Mouse (Mus musculus): ENCODE results near the gene Krt80. TPM values are rescaled to one million over a fixed set of nuclear protein-coding genes. Genes with fewer than 3 reads are reported as not detected.

Gene Krt80
- polyA plus RNA-seq, 1 experiment = 1.1 TPM

- H3K27ac ChIP-seq (ENCODE audit: insufficient read depth, low read length) = no peak overlapping the region
- no peaks in the 10 kb centered on the region for H3K27me3 ChIP-seq (ENCODE audit: control insufficient read depth, insufficient read depth, low read length, poor library complexity, severe bottlenecking)
- H3K36me3 ChIP-seq (ENCODE audit: control insufficient read depth, insufficient read depth, low read length, poor library complexity, severe bottlenecking) = no peaks in the 10 kb centered on the region
- no peak overlapping the region for H3K9ac ChIP-seq (ENCODE audit: low read depth, poor library complexity, severe bottlenecking)
- peaks cover 2% of the 10 kb centered on the region for H3K4me1 ChIP-seq (ENCODE audit: control insufficient read depth, insufficient read depth, low read length)
- no peaks in the 10 kb centered on the region for H3K9me3 ChIP-seq (replicated peaks; ENCODE audit: control insufficient read depth, insufficient read depth, low read length, poor library complexity, severe bottlenecking)
- H3K4me3 ChIP-seq (ENCODE audit: low read depth, low read length) = no peak overlapping the region
- TF ChIP-seq EP300 (IDR thresholded peaks at IDR 0.05; ENCODE audit: insufficient read depth, low read depth, low read length) (no peak), POLR2A (IDR thresholded peaks at IDR 0.05; ENCODE audit: insufficient read depth, low read length) (no peak), CTCF (IDR thresholded peaks at IDR 0.05; ENCODE audit: low read depth, low read length) (no peak)
Observed at GRCm38 (mm10) chr15:101315378-101315777, 54.6 kb downstream of the Krt80 start.

DNA sequence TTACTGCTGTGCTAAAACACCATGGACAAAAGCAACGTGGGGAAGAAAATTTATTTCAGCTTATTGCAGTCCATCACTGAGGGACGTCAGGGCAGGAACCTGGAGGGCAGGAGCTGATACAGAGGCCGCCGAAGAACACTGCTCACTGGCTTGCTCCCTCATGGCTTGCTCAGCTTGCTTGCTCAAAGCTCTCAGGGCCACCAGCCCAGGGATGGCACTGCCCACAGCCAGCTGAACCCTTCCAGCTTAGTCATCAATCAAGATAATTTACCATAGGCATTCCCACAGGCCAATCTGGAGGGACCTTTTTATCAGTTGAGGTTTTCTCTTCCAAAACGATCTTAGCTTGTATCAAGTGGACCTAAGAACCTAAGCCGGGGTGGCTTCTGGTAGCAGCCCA lies 58.0 kb downstream of the Krt80 start:
- Histone ChIP-seq H3K9ac (ENCODE audit: low read depth, poor library complexity, severe bottlenecking) (no peak overlapping the region), H3K36me3 (ENCODE audit: control insufficient read depth, insufficient read depth, low read length, poor library complexity, severe bottlenecking) (no peaks in the 10 kb centered on the region), H3K27ac (ENCODE audit: insufficient read depth, low read length) (no peak overlapping the region), H3K4me1 (ENCODE audit: control insufficient read depth, insufficient read depth, low read length) (peaks cover 2% of the 10 kb centered on the region), H3K9me3 (replicated peaks; ENCODE audit: control insufficient read depth, insufficient read depth, low read length, poor library complexity, severe bottlenecking) (no peaks in the 10 kb centered on the region), H3K4me3 (ENCODE audit: low read depth, low read length) (no peak overlapping the region), H3K27me3 (ENCODE audit: control insufficient read depth, insufficient read depth, low read length, poor library complexity, severe bottlenecking) (no peaks in the 10 kb centered on the region)
- TF ChIP-seq EP300 (IDR thresholded peaks at IDR 0.05; ENCODE audit: insufficient read depth, low read depth, low read length) (no peak), CTCF (IDR thresholded peaks at IDR 0.05; ENCODE audit: low read depth, low read length) (no peak), POLR2A (IDR thresholded peaks at IDR 0.05; ENCODE audit: insufficient read depth, low read length) (no peak)

GRCm38 (mm10) chr15:101311087-101311770 lies 58.7 kb downstream of the Krt80 start:
- no peak overlapping the region for H3K4me3 ChIP-seq (ENCODE audit: low read depth, low read length)
- H3K9me3 ChIP-seq (replicated peaks; ENCODE audit: control insufficient read depth, insufficient read depth, low read length, poor library complexity, severe bottlenecking) = no peaks in the 10 kb centered on the region
- no peak overlapping the region for H3K27ac ChIP-seq (ENCODE audit: insufficient read depth, low read length)
- H3K36me3 ChIP-seq (ENCODE audit: control insufficient read depth, insufficient read depth, low read length, poor library complexity, severe bottlenecking) = no peaks in the 10 kb centered on the region
- TF ChIP-seq POLR2A (IDR thresholded peaks at IDR 0.05; ENCODE audit: insufficient read depth, low read length) (no peak), CTCF (IDR thresholded peaks at IDR 0.05; ENCODE audit: low read depth, low read length) (no peak), EP300 (IDR thresholded peaks at IDR 0.05; ENCODE audit: insufficient read depth, low read depth, low read length) (no peak)
- no peaks in the 10 kb centered on the region for H3K4me1 ChIP-seq (ENCODE audit: control insufficient read depth, insufficient read depth, low read length)
- no peak overlapping the region for H3K9ac ChIP-seq (ENCODE audit: low read depth, poor library complexity, severe bottlenecking)
- no peaks in the 10 kb centered on the region for H3K27me3 ChIP-seq (ENCODE audit: control insufficient read depth, insufficient read depth, low read length, poor library complexity, severe bottlenecking)

GRCm38 (mm10) chr15:101309493-101309892 lies 60.5 kb downstream of the Krt80 start:
- H3K9ac ChIP-seq (ENCODE audit: low read depth, poor library complexity, severe bottlenecking) = no peak overlapping the region
- H3K27ac ChIP-seq (ENCODE audit: insufficient read depth, low read length) = no peak overlapping the region
- H3K4me1 ChIP-seq (ENCODE audit: control insufficient read depth, insufficient read depth, low read length) = no peaks in the 10 kb centered on the region
- TF ChIP-seq EP300 (IDR thresholded peaks at IDR 0.05; ENCODE audit: insufficient read depth, low read depth, low read length) (no peak), CTCF (IDR thresholded peaks at IDR 0.05; ENCODE audit: low read depth, low read length) (no peak), POLR2A (IDR thresholded peaks at IDR 0.05; ENCODE audit: insufficient read depth, low read length) (no peak)
- H3K4me3 ChIP-seq (ENCODE audit: low read depth, low read length) = no peak overlapping the region
- no peaks in the 10 kb centered on the region for H3K9me3 ChIP-seq (replicated peaks; ENCODE audit: control insufficient read depth, insufficient read depth, low read length, poor library complexity, severe bottlenecking)
- H3K36me3 ChIP-seq (ENCODE audit: control insufficient read depth, insufficient read depth, low read length, poor library complexity, severe bottlenecking) = no peaks in the 10 kb centered on the region
- H3K27me3 ChIP-seq (ENCODE audit: control insufficient read depth, insufficient read depth, low read length, poor library complexity, severe bottlenecking) = no peaks in the 10 kb centered on the region

GRCm38 (mm10) chr15:101308440-101309348 lies 61.3 kb downstream of the Krt80 start:
- H3K27ac ChIP-seq (ENCODE audit: insufficient read depth, low read length) = no peak overlapping the region
- H3K9ac ChIP-seq (ENCODE audit: low read depth, poor library complexity, severe bottlenecking) = no peak overlapping the region
- H3K4me3 ChIP-seq (ENCODE audit: low read depth, low read length) = no peak overlapping the region
- no peak for TF ChIP-seq CTCF (IDR thresholded peaks at IDR 0.05; ENCODE audit: low read depth, low read length)
- no peak for TF ChIP-seq POLR2A (IDR thresholded peaks at IDR 0.05; ENCODE audit: insufficient read depth, low read length)
- TF ChIP-seq EP300 (IDR thresholded peaks at IDR 0.05; ENCODE audit: insufficient read depth, low read depth, low read length) = no peak
- no peaks in the 10 kb centered on the region for H3K36me3 ChIP-seq (ENCODE audit: control insufficient read depth, insufficient read depth, low read length, poor library complexity, severe bottlenecking)
- H3K27me3 ChIP-seq (ENCODE audit: control insufficient read depth, insufficient read depth, low read length, poor library complexity, severe bottlenecking) = no peaks in the 10 kb centered on the region
- H3K4me1 ChIP-seq (ENCODE audit: control insufficient read depth, insufficient read depth, low read length) = no peaks in the 10 kb centered on the region
- no peaks in the 10 kb centered on the region for H3K9me3 ChIP-seq (replicated peaks; ENCODE audit: control insufficient read depth, insufficient read depth, low read length, poor library complexity, severe bottlenecking)

DNA sequence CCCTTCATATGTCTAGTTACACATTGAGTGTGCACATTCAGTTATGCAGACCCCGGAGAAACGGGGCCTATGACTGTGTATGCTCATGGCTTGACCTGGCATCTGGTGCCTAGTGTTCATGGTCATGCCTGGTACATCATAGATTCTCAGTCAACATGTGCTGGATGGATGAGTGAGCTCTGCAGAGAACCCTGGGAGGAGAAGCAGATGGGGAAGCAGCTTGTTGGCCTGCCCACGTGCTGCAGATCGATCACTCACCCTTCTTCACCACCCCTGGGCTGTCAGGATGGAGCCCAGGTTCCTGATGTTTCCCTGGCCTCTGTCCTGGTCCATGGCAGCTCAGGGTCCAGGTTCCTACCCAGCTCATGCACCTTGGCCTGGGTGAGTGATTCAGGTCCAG lies 63.5 kb downstream of the Krt80 start:
- H3K27ac ChIP-seq (ENCODE audit: insufficient read depth, low read length) = no peak overlapping the region
- no peaks in the 10 kb centered on the region for H3K27me3 ChIP-seq (ENCODE audit: control insufficient read depth, insufficient read depth, low read length, poor library complexity, severe bottlenecking)
- TF ChIP-seq CTCF (IDR thresholded peaks at IDR 0.05; ENCODE audit: low read depth, low read length) = no peak
- H3K9ac ChIP-seq (ENCODE audit: low read depth, poor library complexity, severe bottlenecking) = no peak overlapping the region
- no peak overlapping the region for H3K4me3 ChIP-seq (ENCODE audit: low read depth, low read length)
- H3K9me3 ChIP-seq (replicated peaks; ENCODE audit: control insufficient read depth, insufficient read depth, low read length, poor library complexity, severe bottlenecking) = no peaks in the 10 kb centered on the region
- H3K4me1 ChIP-seq (ENCODE audit: control insufficient read depth, insufficient read depth, low read length) = no peaks in the 10 kb centered on the region
- H3K36me3 ChIP-seq (ENCODE audit: control insufficient read depth, insufficient read depth, low read length, poor library complexity, severe bottlenecking) = no peaks in the 10 kb centered on the region
